Mouse (Mus musculus): ENCODE measurements at regions not wholly inside any gene's neighbourhood (a gene's known extent, or its start where the extent isn't known, plus 50 kb on each side); places are given as distances from the start of the nearest gene placed in this dataset.

- no peak for DNase-seq (ENCODE audit: low spot score)
Measured at GRCm38 (mm10) chr13:47862896-47863295, 398.1 kb upstream of the Id4 start.

- no peak for DNase-seq (ENCODE audit: low spot score)
Measured at GRCm38 (mm10) chr13:47868656-47869055, 392.4 kb upstream of the Id4 start.

GRCm38 (mm10) chr13:47869670-47870532 lies 391.1 kb upstream of the Id4 start:
- DNase-seq (ENCODE audit: low spot score) = no peak

- DNase-seq (ENCODE audit: low spot score) = no peak
Measured at GRCm38 (mm10) chr13:47872645-47873044, 388.4 kb upstream of the Id4 start.

GRCm38 (mm10) chr13:47892569-47892968 lies 368.5 kb upstream of the Id4 start:
- DNase-seq (ENCODE audit: low spot score) = no peak

GRCm38 (mm10) chr13:47894331-47894730 lies 366.7 kb upstream of the Id4 start:
- DNase-seq (ENCODE audit: low spot score) = no peak

GRCm38 (mm10) chr13:47895256-47895655 lies 365.8 kb upstream of the Id4 start:
- DNase-seq (ENCODE audit: low spot score) = no peak

GRCm38 (mm10) chr13:47896646-47897045 lies 364.4 kb upstream of the Id4 start:
- no peak for DNase-seq (ENCODE audit: low spot score)

GRCm38 (mm10) chr13:47909851-47910530 lies 351.0 kb upstream of the Id4 start:
- no peak for DNase-seq (ENCODE audit: low spot score)

GRCm38 (mm10) chr13:47910531-47910910 lies 350.5 kb upstream of the Id4 start:
- no peak for DNase-seq (ENCODE audit: low spot score)

GRCm38 (mm10) chr13:47916456-47916855 lies 344.6 kb upstream of the Id4 start:
- DNase-seq (ENCODE audit: low spot score) = no peak

GRCm38 (mm10) chr13:47917370-47917769 lies 343.7 kb upstream of the Id4 start:
- DNase-seq (ENCODE audit: low spot score) = no peak

GRCm38 (mm10) chr13:47921044-47921443 lies 340.0 kb upstream of the Id4 start:
- no peak for DNase-seq (ENCODE audit: low spot score)

- DNase-seq (ENCODE audit: low spot score) = no peak
Measured at GRCm38 (mm10) chr13:47940696-47941095, 320.3 kb upstream of the Id4 start.

- no peak for DNase-seq (ENCODE audit: low spot score)
Measured at GRCm38 (mm10) chr13:47942368-47942787, 318.6 kb upstream of the Id4 start.

- DNase-seq (ENCODE audit: low spot score) = no peak
Measured at GRCm38 (mm10) chr13:47943645-47944044, 317.4 kb upstream of the Id4 start.

- no peak for DNase-seq (ENCODE audit: low spot score)
Measured at GRCm38 (mm10) chr13:47948098-47948865, 312.7 kb upstream of the Id4 start.

GRCm38 (mm10) chr13:47950456-47950855 lies 310.6 kb upstream of the Id4 start:
- no peak for DNase-seq (ENCODE audit: low spot score)

- DNase-seq (ENCODE audit: low spot score) = no peak
Measured at GRCm38 (mm10) chr13:47951043-47951442, 310.0 kb upstream of the Id4 start.

- DNase-seq (ENCODE audit: low spot score) = no peak
Measured at GRCm38 (mm10) chr13:47952946-47953345, 308.1 kb upstream of the Id4 start.

GRCm38 (mm10) chr13:47953776-47954175 lies 307.3 kb upstream of the Id4 start:
- no peak for DNase-seq (ENCODE audit: low spot score)

- no peak for DNase-seq (ENCODE audit: low spot score)
Measured at GRCm38 (mm10) chr13:47955504-47955903, 305.5 kb upstream of the Id4 start.
